Mouse (Mus musculus) c-Kit-positive CD71-positive TER-119-positive erythroid progenitor cells, embryonic 14.5 days (primary cell): Measurements from ENCODE around the gene Bdnf.
A peak's percentile ranks its signal among the peaks of the same experiment; 100 is the strongest.

Experiments used
- DNase-seq: peaks from one replicate; pipeline ENCODE4 v3.0.0-alpha.2; 2013; ENCODE audit warnings: low spot score

Bdnf gene

GRCm38 (mm10) chr2:109674532-109674931 is at the start of gene Bdnf:
TSS of gene Bdnf (plus strand) at chr2:109674700.
- DNase-seq = no peak

GRCm38 (mm10) chr2:109626864-109627263 is 47.6 kb upstream of the Bdnf start:
- DNase-seq = no peak

GRCm38 (mm10) chr2:109673509-109674455 is 718 bp upstream of the Bdnf start:
- no peak for DNase-seq

- DNase-seq = no peak
Observed at GRCm38 (mm10) chr2:109675051-109675450, 551 bp downstream of the Bdnf start.

GRCm38 (mm10) chr2:109675973-109676617 is 1.6 kb downstream of the Bdnf start:
- peak; percentile 8 for DNase-seq

- no peak for DNase-seq
Observed at GRCm38 (mm10) chr2:109676618-109676974, 2.1 kb downstream of the Bdnf start.

- no peak for DNase-seq
Observed at GRCm38 (mm10) chr2:109677221-109678089, 3.0 kb downstream of the Bdnf start.

GRCm38 (mm10) chr2:109678090-109678409 is 3.5 kb downstream of the Bdnf start:
- no peak for DNase-seq

- no peak for DNase-seq
Observed at GRCm38 (mm10) chr2:109678454-109678853, 4.0 kb downstream of the Bdnf start.

GRCm38 (mm10) chr2:109679446-109679845 is 4.9 kb downstream of the Bdnf start:
- no peak for DNase-seq

- DNase-seq = no peak
Observed at GRCm38 (mm10) chr2:109681071-109681470, 6.6 kb downstream of the Bdnf start.

- no peak for DNase-seq
Observed at GRCm38 (mm10) chr2:109688661-109689060, 14.2 kb downstream of the Bdnf start.

GRCm38 (mm10) chr2:109692266-109693177 is 18.0 kb downstream of the Bdnf start:
- no peak for DNase-seq

- DNase-seq = no peak
Observed at GRCm38 (mm10) chr2:109693178-109694115, 18.9 kb downstream of the Bdnf start.

GRCm38 (mm10) chr2:109694116-109694837 is 19.8 kb downstream of the Bdnf start:
- no peak for DNase-seq

GRCm38 (mm10) chr2:109694838-109695225 is 20.3 kb downstream of the Bdnf start:
- no peak for DNase-seq

- DNase-seq = no peak
Observed at GRCm38 (mm10) chr2:109697151-109697550, 22.7 kb downstream of the Bdnf start.

GRCm38 (mm10) chr2:109700291-109700690 is 25.8 kb downstream of the Bdnf start:
- no peak for DNase-seq

GRCm38 (mm10) chr2:109703588-109703987 is 29.1 kb downstream of the Bdnf start:
- DNase-seq = no peak

- DNase-seq = no peak
Observed at GRCm38 (mm10) chr2:109704053-109704452, 29.6 kb downstream of the Bdnf start.
